10 mouse cellular contexts compared by ENCODE assay signal in genomic region chr5:34533820-34534219, GRCm38 (mm10). TPM values are rescaled to one million over a fixed set of nuclear protein-coding genes. Genes with fewer than 3 reads are reported as not detected.
DNase-seq lines count a peak whose midpoint lies in the region.
"Had no signal": no experiment of that assay in that cellular context is flagged by ENCODE, and none has a peak within 500 bp of the region (broad histone marks: within the 10 kb centered on the region; RNA-seq: fewer than 3 reads in every experiment).

No protein-coding gene starts in this region.

- no peaks in the 10 kb centered on the region for H3K4me1 ChIP-seq in midbrain, embryonic 10.5 days
- H3K4me1 ChIP-seq: embryonic facial prominence, embryonic 12.5 days; hindbrain, embryonic 12.5 days had no signal

- intact Hi-C loops in left cerebral cortex, postnatal 36 days (cut with DNase I), result no loop called here

- no peaks in the 10 kb centered on the region for H3K9me3 ChIP-seq in midbrain, embryonic 10.5 days (replicated peaks)
- H3K9me3 ChIP-seq: embryonic facial prominence, embryonic 12.5 days; hindbrain, embryonic 12.5 days had no signal

- DNase-seq in left cerebral cortex, adult 11 months (ENCODE audit: low spot score), result peak; percentile 54
- DNase-seq in left cerebral cortex, postnatal 36 days (ENCODE audit: low spot score in 2 of 2), result no peak
- peak; percentile 34 for DNase-seq in adipocyte (ENCODE audit: low spot score)
- DNase-seq in heart, adult 8-10 months (ENCODE audit: low spot score), result peak; percentile 46
- DNase-seq in lung, postnatal 36 days, result peak; percentile 53
- DNase-seq in midbrain, embryonic 10.5 days (ENCODE audit: low spot score), result no peak
- DNase-seq in embryo, embryonic 9.5 days (ENCODE audit: extremely low spot score), result no peak
- no peak for DNase-seq in thymus, postnatal 25 days

- no peaks in the 10 kb centered on the region for H3K36me3 ChIP-seq in midbrain, embryonic 10.5 days
- H3K36me3 ChIP-seq: embryonic facial prominence, embryonic 12.5 days; hindbrain, embryonic 12.5 days had no signal

- no peak overlapping the region for H3K27ac ChIP-seq in midbrain, embryonic 10.5 days (replicated peaks)
- H3K27ac ChIP-seq: embryonic facial prominence, embryonic 12.5 days; hindbrain, embryonic 12.5 days had no signal

- 86% methylated on average over 3 of the region's 3 CpGs for WGBS in midbrain, embryonic 10.5 days

- no peak overlapping the region for H3K4me3 ChIP-seq in midbrain, embryonic 10.5 days
- H3K4me3 ChIP-seq: embryonic facial prominence, embryonic 12.5 days; hindbrain, embryonic 12.5 days had no signal

- H3K27me3 ChIP-seq in midbrain, embryonic 10.5 days (ENCODE audit: low read depth, poor library complexity, severe bottlenecking), result no peaks in the 10 kb centered on the region
- H3K27me3 ChIP-seq: embryonic facial prominence, embryonic 12.5 days; hindbrain, embryonic 12.5 days had no signal

RNA-seq across cellular contexts. Expression of gene Sh3bp2, which starts 8.2 kb away (rescaled TPM):
- 1 to 10 TPM; 2.6 to 3.7 TPM for total RNA-seq in left cerebral cortex, postnatal 36 days (2021)
- 1 to 10 TPM; 1.3 to 3.6 (median 1.8) TPM for total RNA-seq in heart, adult 8-10 months (2022)
- polyA plus RNA-seq in midbrain, embryonic 10.5 days (2016; fragmentation: Nextera tagmentation; extraction: Ambion mirVana), result 6.4 and 10.3 TPM in 2 replicates

RNA-seq across cellular contexts. Expression of gene Tnip2, which starts 20.0 kb away (rescaled TPM):
- total RNA-seq in left cerebral cortex, postnatal 36 days (2021), result 10 to 100 TPM; 12.7 to 20.4 TPM
- total RNA-seq in heart, adult 8-10 months (2022), result 1 to 10 TPM; 6.6 to 8.4 (median 7.7) TPM
- 5.3 and 8.0 TPM in 2 replicates for polyA plus RNA-seq in midbrain, embryonic 10.5 days (2016; fragmentation: Nextera tagmentation; extraction: Ambion mirVana)

RNA-seq across cellular contexts. Expression of gene Add1, which starts 39.6 kb away (rescaled TPM):
- 100 to 1,000 TPM; 434 to 436 TPM for total RNA-seq in left cerebral cortex, postnatal 36 days (2021)
- total RNA-seq in heart, adult 8-10 months (2022), result 100 to 1,000 TPM; 124 to 154 (median 134) TPM
- 166 and 195 TPM in 2 replicates for polyA plus RNA-seq in midbrain, embryonic 10.5 days (2016; fragmentation: Nextera tagmentation; extraction: Ambion mirVana)

Comparison
In these comparisons a context has a peak if more than half of its experiments do, and no peak if none do; other contexts are left out.
1. DNase-seq: peak in left cerebral cortex, adult 11 months (single experiment), adipocyte (single experiment), heart, adult 8-10 months (single experiment) and lung, postnatal 36 days (single experiment); none in left cerebral cortex, postnatal 36 days (0 of 2), midbrain, embryonic 10.5 days (single experiment), embryo, embryonic 9.5 days (single experiment) and thymus, postnatal 25 days (single experiment).